Mouse (Mus musculus) thymus, postnatal 10 days (tissue): ENCODE data around the gene Gm26566.

Source experiments
- DNase-seq, 2 experiments: peaks; one replicate each; pipeline ENCODE4 v3.0.0; 2021; ENCODE audit warnings: low spot score in 2 of 2

The Gm26566 gene

GRCm38 (mm10) chr4:88721791-88722721, at the start of gene Gm26566, which contains the start of gene Klhl9:
TSS of gene Gm26566 (plus strand) at chr4:88721805.
TSS of gene Klhl9 (minus strand) at chr4:88722465.
- DNase-seq: peak; percentile 80 to 87

DNA sequence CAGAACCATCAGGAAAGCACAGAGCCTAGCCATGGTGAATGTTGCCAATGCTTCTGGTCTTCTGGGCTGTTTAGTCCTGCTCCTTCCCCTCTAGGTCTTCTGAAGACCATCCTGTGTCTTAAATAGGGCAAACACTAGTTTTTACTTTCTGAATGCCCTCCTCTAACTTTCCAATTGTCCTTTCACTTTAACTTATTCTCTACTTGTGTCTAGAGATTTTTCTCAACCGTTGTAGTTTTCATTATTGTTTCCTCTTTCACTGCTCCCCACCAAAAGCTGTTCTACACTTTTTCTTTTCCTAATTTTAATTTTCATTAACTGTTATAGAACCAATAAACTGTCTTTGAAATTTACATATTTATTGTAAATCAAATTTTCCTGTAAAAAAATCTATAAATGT, 44.8 kb upstream of the Gm26566 start, which contains the start of gene Ifna16:
Gene Ifna16, minus strand, starts transcription at position 101 of the 400 bp plus-strand sequence.
- no peak for DNase-seq

DNA sequence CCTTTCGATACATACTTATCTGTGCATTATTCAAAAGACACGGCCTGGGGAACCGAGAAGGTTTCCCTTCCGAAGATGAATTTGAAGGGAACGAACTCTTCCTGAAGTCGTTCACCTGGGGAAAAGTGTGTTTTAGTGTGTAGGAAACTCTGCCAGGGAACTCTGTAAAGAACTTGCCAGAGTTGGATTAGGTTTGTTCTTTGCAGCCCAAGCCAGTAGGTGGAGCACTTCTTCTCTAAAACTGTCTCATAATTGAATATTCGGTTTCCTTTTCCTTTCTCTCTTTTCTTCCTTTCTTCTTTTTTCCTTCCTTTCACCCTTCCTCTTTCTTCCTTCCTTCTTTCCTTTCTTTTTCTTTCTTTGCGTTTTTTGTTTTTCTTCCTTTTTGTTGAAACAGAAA, 41.2 kb upstream of the Gm26566 start:
- peak in 1 of 2 experiments; percentile 18 for DNase-seq

DNA sequence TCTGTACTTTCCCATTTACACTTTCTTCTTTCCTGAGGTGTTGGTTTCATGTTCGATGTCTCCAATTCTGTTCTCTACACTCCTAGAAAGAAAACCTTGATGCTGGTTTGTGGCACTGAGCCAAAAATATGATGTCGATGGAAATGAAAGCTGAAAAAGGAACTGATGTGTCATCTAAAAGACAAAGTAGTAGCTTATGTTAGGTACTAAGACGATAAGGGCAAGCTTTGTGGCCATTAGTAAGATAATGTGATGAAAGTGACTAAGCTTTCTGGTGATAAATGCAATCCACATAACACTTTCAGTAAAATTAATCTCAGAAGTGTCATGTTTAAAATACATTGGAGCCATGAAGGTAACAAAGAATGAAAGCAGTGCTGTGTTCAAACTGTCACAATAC, 40.3 kb upstream of the Gm26566 start:
- DNase-seq: no peak

DNA sequence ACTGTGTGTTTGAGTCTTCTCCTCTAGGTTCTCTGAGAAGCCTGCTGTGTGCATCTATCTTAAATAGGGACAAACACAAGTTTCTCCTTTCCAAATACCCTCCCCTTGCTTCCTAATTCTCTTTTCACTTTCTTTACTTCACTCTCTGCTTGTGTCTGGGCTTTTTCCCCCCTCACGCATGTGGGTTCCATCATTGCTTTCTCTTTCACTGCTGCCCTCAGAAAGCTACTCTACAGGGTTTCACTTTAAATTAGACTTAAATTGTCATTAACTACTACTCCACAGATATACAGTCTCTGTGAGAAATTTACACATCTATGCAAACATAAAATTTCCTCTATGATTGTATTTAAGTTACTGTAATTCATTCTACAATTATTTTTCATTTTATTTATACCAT, 37.8 kb upstream of the Gm26566 start, which contains the start of gene Ifna2:
Gene Ifna2, minus strand, starts transcription at position 101 of the 400 bp plus-strand sequence.
- DNase-seq: no peak

DNA sequence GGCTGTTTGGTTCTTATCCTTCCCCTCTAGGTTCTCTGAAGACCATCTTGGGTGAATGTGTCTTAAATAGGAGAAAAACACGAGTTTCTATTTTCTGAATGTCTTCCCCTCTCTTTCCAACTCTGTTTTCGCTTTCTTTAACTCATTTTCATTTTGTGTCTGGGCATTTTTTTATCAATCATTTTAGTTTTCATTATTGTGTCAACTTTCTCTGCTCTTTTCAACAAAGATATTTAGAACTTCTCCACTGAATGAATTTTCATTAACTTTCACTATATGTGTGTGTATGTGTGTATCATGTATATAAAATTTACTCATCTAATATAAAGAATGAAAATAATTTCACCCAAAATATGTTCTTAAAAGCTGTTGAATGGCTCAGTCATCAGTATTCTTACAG, 30.3 kb upstream of the Gm26566 start, which contains the start of gene Ifnab:
Gene Ifnab, minus strand, starts transcription at position 101 of the 400 bp plus-strand sequence.
- DNase-seq: no peak

GRCm38 (mm10) chr4:88692537-88692936, 29.1 kb upstream of the Gm26566 start:
- DNase-seq: no peak

- no peak for DNase-seq
Observed at GRCm38 (mm10) chr4:88693392-88693791, 28.2 kb upstream of the Gm26566 start.

DNA sequence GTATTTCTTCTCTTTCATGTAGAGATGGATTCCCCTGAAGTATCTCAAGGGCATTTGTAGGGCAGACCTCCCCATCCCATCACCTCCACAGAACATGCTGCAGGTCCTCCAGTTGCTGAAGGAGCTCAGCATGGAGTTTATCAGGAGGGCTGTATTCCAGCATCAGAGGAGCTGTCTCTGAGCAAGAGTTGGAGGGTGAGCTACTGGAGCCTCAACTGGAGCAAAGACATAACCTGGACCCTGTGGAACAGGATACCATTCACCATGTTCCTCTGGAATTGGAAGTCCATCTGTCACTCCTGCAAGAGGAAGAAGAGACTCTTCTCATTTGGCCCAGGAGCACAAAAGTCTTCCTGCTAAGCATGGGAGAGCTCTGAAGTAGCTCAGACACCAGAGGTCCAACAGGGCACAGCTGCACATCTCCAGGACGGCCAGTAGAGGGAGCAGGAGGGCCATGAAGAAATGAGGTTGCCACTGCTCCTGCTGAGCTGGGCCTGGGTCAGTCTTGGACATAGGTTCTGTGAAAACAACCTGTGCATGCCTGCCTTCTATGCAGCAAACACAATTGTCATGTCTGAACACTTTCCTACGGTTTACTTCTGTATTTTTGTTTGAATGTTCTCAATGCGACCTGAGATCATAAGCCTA, 25.2 kb upstream of the Gm26566 start:
- DNase-seq: peak; percentile 42 to 82

- no peak for DNase-seq
Observed at GRCm38 (mm10) chr4:88697108-88697507, 24.5 kb upstream of the Gm26566 start.

GRCm38 (mm10) chr4:88697753-88698152, 23.9 kb upstream of the Gm26566 start:
- DNase-seq: no peak

DNA sequence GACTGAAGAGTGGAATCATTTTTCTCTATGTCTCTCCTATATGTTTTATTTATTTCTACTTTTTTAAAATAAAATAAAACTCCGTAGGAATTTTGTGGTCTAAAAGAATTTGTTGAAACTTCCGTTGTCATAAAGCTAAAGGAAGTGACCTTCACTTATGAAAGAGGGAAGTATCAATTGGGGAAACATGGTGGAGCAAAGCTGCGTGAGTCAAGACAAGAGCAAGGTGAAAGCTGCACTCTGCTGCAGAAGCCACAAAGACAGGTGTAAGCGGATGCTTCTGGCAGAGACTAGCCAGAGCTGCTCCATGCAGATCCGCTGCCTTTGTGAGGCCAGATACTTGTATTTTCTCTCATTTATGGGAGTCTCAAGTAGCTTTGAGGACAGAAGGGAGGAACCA, 22.8 kb upstream of the Gm26566 start:
- no peak for DNase-seq

GRCm38 (mm10) chr4:88699301-88699700, 22.3 kb upstream of the Gm26566 start:
- no peak for DNase-seq

DNA sequence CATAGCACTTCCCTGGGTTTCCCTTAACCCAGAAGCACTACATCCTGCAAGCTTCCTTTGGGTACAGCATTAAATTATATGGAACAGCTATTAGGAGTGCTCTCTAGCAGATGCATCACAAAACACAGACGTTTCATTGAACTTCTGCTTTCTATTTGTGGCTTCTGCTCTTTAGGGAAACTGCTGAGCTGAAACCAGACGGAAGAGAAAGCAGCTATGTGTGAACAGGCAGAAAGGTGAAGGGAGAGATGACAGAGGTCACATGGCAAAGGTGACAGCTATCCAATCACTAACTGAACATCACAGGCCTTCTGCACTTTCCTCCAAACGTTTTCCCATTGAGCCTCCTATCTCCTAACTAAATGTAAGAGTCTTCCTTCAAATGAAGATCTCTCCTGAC, 15.7 kb upstream of the Gm26566 start:
- no peak for DNase-seq

GRCm38 (mm10) chr4:88707128-88707826, 14.3 kb upstream of the Gm26566 start:
- DNase-seq: no peak

DNA sequence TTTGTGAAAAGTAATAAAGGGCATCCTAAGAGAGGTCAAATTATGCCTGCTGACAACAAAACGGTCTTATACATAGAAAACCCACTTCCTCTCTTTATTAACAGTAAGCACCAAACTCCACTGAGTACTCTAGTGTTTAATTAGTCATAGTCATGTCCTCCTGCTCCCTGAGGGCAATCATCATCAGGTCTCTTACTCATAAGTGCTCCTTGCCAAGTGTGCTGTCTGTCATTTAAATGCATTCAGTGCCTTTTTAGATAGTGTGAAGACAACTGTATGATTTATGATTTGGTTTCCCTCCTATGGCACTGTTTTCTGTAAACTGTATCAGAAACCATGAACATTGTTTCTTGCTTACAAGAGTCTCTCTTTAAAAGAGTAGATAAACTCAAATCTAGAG, 7.3 kb upstream of the Gm26566 start:
- DNase-seq: no peak

- DNase-seq: no peak
Observed at GRCm38 (mm10) chr4:88715059-88715458, 6.5 kb upstream of the Gm26566 start.

GRCm38 (mm10) chr4:88718715-88719114, 2.9 kb upstream of the Gm26566 start:
- DNase-seq: no peak

DNA sequence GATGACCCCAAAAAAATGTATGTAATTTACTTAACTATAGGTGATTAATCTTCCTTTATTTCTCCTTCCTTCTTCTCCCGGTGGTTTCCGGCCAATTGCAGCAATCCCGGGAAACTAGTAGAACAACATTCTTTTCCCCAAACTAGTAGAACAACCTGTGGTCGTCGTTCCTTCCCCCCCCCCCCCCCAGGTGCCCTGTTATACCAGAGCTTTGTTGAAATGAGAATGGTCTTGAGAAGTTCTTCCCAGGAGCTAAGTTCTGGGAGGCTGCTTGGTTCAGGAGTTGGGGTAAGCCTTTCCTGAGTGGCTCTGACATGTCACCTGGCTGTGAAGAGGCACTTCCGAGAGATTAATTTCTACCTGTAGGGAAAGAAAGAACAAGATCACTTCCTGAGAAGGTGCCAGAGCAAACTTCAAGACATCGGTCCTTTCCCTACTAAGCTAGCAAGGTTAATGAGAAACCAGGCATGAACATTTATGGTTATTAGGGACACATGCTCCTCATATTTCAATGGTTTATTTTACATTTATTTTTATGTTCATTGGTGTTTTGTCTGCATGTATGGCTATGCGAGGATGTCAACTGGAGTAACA, 2.0 kb downstream of the Gm26566 start:
- DNase-seq: no peak

DNA sequence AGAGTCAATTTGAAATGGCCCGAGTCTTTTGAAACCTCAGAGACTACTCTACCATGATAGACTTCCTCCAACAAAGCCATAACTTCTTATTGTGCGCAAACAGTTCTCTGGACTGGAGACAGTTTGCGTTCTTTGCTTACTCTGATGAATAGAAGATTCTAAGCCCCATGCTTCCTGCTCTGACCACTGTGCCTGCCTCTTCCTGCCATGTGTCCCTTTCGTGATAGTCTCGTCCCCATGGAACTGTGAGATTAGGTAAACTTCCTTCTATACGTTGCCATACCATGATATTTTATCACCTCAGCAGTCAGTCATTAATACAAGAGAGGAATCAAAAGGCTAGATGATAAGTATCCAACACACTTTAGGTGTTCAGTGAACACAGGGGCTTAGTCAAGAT, 5.1 kb downstream of the Gm26566 start:
- no peak for DNase-seq

GRCm38 (mm10) chr4:88727324-88727723, 5.7 kb downstream of the Gm26566 start:
- DNase-seq: peak; percentile 29 to 49

- peak; percentile 48 to 79 for DNase-seq
Observed at GRCm38 (mm10) chr4:88738480-88738879, 16.9 kb downstream of the Gm26566 start.
